Mouse (Mus musculus) neural tube, embryonic 14.5 days (tissue): ENCODE measurements around the gene Fam173a. TPM values are rescaled to one million over a fixed set of nuclear protein-coding genes. Genes with fewer than 3 reads are reported as not detected.
A peak's percentile ranks its signal among the peaks of the same experiment; 100 is the strongest.
"Not testable (repeated sequence)": the region's sequence is repeated elsewhere in the genome, so short reads cannot be mapped to it uniquely, and the experiment has no call there.

Experiments
- ATAC-seq: fragments of 200-750 bp; cut with Nextera tagmentation; 2 replicates; pipeline ENCODE4 v1.8.0; 2017; ENCODE audit warnings: low read depth, mild to moderate bottlenecking, moderate TSS enrichment, moderate library complexity
- H3K27ac ChIP-seq: fragments of 300-500 bp; sonication (generic); 2 replicates; pipeline ENCODE4 v1.5.1; 2014; ENCODE audit warnings: low read depth, mild to moderate bottlenecking, control low read depth, low read length, moderate library complexity, mixed read lengths
- H3K27me3 ChIP-seq: fragments of 300-500 bp; sonication (generic); 2 replicates; pipeline ENCODE4 v1.6.1; 2014; ENCODE audit warnings: low read length; ENCODE audit not compliant: control insufficient read depth, insufficient read depth
- H3K36me3 ChIP-seq: fragments of 300-500 bp; sonication (generic); 2 replicates; pipeline ENCODE4 v1.6.1; 2014; ENCODE audit warnings: low read length, mixed read lengths; ENCODE audit not compliant: control insufficient read depth, insufficient read depth
- H3K4me1 ChIP-seq: fragments of 300-500 bp; sonication (generic); 2 replicates; pipeline ENCODE4 v1.6.1; 2014; ENCODE audit warnings: low read length; ENCODE audit not compliant: control insufficient read depth, insufficient read depth
- H3K4me2 ChIP-seq: fragments of 300-500 bp; sonication (generic); 2 replicates; pipeline ENCODE4 v1.6.1; 2014; ENCODE audit warnings: mild to moderate bottlenecking, low read depth, low read length, control low read depth
- H3K4me3 ChIP-seq: fragments of 300-500 bp; sonication (generic); 2 replicates; pipeline ENCODE4 v1.5.1; 2014; ENCODE audit warnings: low read depth, low read length, control low read depth, mixed read lengths
- H3K9ac ChIP-seq: fragments of 300-500 bp; sonication (generic); replicated peaks from 2 replicates; pipeline ENCODE4 v1.6.1; 2014; ENCODE audit warnings: low read depth, mild to moderate bottlenecking, control low read depth, low read length, mixed read lengths
- H3K9me3 ChIP-seq: fragments of 300-500 bp; sonication (generic); 2 replicates; pipeline ENCODE4 v1.6.1; 2016; ENCODE audit warnings: low read length; ENCODE audit not compliant: control insufficient read depth
- WGBS: fragments of 180-500 bp; shearing (Covaris S2); extraction: QIAGEN DNeasy Blood & Tissue Kit; methylation state at CpG from one replicate; pipeline ENCODE4 v1.1.7; 2014; 5-methylcytosine and 5-hydroxymethylcytosine counted together
- polyA plus RNA-seq: library from polyadenylated mRNA; unstranded; fragments of >200 nt; fragmentation: Nextera tagmentation; extraction: Ambion mirVana; gene quantifications from 2 replicates; pipeline ENCODE4 v1.2.1, GENCODE M21; 2014

The Fam173a gene
- polyA plus RNA-seq, 1 experiment from 2014 or later, result 88.4 TPM

DNA sequence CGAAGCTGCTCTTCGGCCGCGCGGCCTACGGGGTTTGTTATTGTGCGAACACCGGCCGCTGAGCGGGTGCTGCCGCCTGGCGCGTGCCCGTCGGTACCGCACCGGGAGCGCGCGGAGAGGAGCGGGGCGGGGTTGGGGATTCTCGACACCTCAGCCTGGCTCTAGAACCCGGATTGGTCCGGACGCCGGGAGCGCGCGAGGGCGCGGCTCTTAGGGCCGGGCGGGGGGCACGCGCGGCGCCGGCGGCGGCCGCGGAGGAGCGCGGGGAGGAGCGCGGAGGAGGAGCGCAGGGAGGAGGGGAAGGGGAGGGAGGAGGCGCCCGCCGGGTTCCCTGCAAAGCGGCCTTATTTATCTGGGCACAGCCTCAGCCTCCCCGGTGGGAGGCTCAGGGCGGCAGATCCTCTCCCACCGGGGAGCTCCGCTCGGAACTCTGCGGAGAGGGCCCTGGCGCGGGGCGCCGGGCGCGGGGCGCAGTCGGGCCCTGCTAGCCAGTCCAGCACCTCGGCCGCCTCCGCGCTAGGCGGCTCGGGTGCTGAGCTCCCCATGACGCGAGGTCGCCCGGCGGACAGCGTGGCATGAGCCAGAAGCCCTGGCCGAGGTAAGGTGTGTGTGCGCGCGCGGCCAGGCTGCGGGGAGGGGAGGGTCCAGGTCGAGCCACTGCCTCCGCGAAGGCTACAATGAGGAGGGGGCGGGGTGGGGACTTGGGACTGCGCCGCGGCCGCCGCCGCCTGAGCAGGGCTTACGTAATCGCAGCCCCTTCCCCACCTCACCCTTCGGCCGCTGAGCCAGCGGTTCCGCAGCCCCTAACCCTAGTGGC is 16.3 kb upstream of the Fam173a start, which contains the start of gene Fbxl16:
Gene Fbxl16 (plus strand): TSS at position 297 of the 817 bp plus-strand sequence.
- H3K9me3 ChIP-seq, result no peaks in the 10 kb centered on the region
- peak within 1 kb of the TSS; percentile 99 for H3K4me2 ChIP-seq
- H3K4me3 ChIP-seq, result peak within 1 kb of the TSS; percentile 90
- ATAC-seq, result peak; percentile 89
- peak within 1 kb of the TSS; percentile 97 for H3K27ac ChIP-seq
- peak within 1 kb of the TSS; percentile 94 for H3K9ac ChIP-seq
- under 1% methylated on average over 67 of the region's 100 CpGs for WGBS
- no peaks in the 10 kb centered on the region for H3K36me3 ChIP-seq
- H3K27me3 ChIP-seq, result no peaks in the 10 kb centered on the region
- H3K4me1 ChIP-seq, result peaks cover 24% of the 10 kb centered on the region

DNA sequence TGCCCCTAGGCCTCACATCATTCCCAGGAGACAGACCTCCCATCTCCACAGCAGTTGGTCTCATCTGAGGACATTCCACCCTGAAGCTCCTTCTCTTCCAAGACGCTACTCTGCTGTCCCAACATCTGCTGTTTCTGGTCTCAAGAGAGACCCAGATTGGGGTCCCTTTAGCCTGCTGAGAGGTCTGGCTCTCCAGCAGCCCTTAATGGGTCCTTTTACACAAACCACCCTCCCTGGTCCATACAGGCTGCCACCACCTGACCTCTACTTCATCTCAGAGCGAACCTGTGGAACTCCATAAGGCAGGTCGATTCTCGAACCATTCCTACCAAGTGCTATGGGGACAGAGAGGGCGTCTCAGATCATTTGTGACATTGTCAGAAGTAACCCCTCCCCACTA is 15.3 kb upstream of the Fam173a start:
- H3K27ac ChIP-seq, result peak overlapping the region; percentile 97
- peak overlapping the region; percentile 99 for H3K4me2 ChIP-seq
- 38% methylated on average over 5 of the region's 5 CpGs for WGBS
- peak overlapping the region; percentile 94 for H3K9ac ChIP-seq
- H3K27me3 ChIP-seq, result no peaks in the 10 kb centered on the region
- no peaks in the 10 kb centered on the region for H3K9me3 ChIP-seq
- peaks cover 26% of the 10 kb centered on the region for H3K4me1 ChIP-seq
- no peak for ATAC-seq
- no peaks in the 10 kb centered on the region for H3K36me3 ChIP-seq
- H3K4me3 ChIP-seq, result peak overlapping the region; percentile 90; the same call in 1 of the 2 replicates

DNA sequence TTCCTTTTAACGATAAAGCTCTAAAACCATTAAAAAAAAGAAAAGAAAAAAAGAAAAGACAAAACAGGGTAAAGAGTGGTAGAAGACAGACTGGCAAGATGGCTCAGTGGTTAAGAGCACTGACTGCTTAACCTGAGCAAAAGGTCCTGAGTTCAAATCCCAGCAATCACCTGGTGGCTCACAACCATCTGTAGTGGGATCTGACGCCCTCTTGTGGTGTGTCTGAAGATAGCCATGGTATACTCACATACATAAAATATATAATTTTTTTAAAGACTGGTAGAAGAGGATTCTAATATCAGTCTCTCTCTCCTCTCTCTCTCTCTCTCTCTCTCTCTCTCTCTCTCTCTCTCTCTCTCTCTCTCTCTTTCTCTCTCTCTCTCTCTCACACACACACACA is 14.8 kb upstream of the Fam173a start:
- peaks cover 25% of the 10 kb centered on the region for H3K4me1 ChIP-seq
- not testable (repeated sequence) for H3K27me3 ChIP-seq, H3K4me3 ChIP-seq, ATAC-seq, H3K9ac ChIP-seq, H3K4me2 ChIP-seq, H3K27ac ChIP-seq, H3K36me3 ChIP-seq, H3K9me3 ChIP-seq
- 55% methylated on average over 2 of the region's 2 CpGs for WGBS

DNA sequence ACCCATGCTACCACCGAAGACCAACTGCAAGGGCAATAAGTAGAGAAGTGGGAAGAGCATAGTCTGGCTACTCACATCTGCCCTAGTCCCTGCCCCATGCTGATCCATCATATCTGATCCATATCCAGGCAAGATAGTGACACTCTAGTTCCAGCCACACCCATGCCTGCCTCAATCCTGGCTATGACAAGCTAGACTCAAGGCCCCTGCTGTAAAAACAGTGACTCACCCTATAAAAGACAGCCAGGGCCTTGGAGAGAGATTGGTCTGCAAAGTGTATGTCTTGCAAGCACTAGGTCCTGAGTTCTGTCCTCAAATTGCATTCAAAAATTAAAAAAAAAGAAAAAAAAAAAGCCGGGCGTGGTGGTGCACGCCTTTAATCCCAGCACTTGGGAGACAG is 13.8 kb upstream of the Fam173a start:
- 76% methylated on average over 4 of the region's 4 CpGs for WGBS
- H3K4me1 ChIP-seq, result peaks cover 28% of the 10 kb centered on the region
- no peak for ATAC-seq
- H3K9ac ChIP-seq, result no peak overlapping the region
- no peaks in the 10 kb centered on the region for H3K27me3 ChIP-seq
- H3K4me3 ChIP-seq, result no peak overlapping the region
- H3K27ac ChIP-seq, result no peak overlapping the region
- no peaks in the 10 kb centered on the region for H3K9me3 ChIP-seq
- H3K36me3 ChIP-seq, result no peaks in the 10 kb centered on the region
- no peak overlapping the region for H3K4me2 ChIP-seq

DNA sequence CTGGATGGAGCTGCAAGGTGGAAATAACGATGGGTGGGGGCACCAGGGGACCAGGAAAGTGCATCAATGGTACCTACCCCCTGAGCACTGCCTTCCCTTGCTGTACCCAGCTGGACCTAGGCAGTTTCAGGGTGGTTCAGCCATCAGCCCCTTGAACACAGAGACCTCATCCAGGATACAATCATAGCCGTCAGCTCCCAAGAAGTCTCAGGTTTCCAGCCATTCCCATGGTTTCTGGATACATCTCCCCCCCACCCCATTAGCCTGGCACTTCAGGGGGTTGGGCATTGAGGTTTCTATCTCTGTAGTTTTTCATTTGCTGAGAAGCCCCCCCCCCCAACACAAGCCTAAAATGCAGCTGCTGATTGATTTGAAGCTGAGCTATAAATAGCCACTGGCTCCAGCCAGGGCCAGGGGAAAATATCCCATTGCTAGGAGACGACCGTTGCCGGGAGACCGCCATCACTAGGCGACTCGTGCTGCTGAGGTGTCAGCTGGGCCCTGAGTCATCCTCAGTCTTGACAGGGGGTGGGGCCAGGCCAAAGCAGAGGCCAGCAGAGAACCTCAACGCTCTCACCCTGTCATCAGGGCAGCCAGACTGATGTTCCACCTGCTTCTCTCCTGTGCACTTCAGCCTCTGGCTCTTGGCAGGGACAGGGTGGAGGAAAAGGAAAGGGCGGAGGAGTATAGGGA is 10.3 kb upstream of the Fam173a start:
- peak; percentile 89 for ATAC-seq
- H3K4me1 ChIP-seq, result peaks cover 13% of the 10 kb centered on the region

DNA sequence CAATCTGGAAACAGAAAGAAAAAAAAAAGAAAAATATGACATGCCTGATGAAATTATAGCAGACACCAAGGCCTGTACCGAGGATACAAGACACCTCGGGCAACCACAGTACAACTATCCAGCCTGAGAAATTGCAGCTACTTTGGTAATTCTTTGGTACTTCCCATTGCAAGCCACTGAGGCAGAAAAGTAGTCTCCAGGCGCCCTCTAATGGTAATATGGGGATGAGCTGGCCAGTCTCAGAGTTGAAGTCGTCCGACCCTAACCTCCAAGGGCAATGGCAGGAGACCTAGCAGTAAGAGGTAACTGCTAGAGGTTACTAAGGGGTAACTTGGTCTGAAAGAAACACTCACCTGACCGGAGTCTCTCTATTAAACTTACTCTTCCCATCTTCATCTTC is 8.3 kb upstream of the Fam173a start:
- Histone ChIP-seq H3K9me3 (no peaks in the 10 kb centered on the region), H3K4me1 (peaks cover 22% of the 10 kb centered on the region), H3K27ac (no peak overlapping the region), H3K4me2 (no peak overlapping the region), H3K27me3 (no peaks in the 10 kb centered on the region), H3K4me3 (no peak overlapping the region), H3K9ac (no peak overlapping the region), H3K36me3 (no peaks in the 10 kb centered on the region)
- no peak for ATAC-seq
- WGBS, result 8% methylated on average over 6 of the region's 6 CpGs

More for the DNA sequence above, 10.3 kb upstream of the Fam173a start:
- Histone ChIP-seq H3K9me3 (no peaks in the 10 kb centered on the region), H3K27ac (peak overlapping the region; percentile 73), H3K9ac (peak overlapping the region; percentile 1; the same call in 1 of the 2 replicates), H3K4me2 (peak overlapping the region; percentile 19; the same call in 1 of the 2 replicates), H3K4me3 (no peak overlapping the region), H3K27me3 (no peaks in the 10 kb centered on the region), H3K36me3 (no peaks in the 10 kb centered on the region)
- WGBS, result 9% methylated on average over 10 of the region's 10 CpGs

DNA sequence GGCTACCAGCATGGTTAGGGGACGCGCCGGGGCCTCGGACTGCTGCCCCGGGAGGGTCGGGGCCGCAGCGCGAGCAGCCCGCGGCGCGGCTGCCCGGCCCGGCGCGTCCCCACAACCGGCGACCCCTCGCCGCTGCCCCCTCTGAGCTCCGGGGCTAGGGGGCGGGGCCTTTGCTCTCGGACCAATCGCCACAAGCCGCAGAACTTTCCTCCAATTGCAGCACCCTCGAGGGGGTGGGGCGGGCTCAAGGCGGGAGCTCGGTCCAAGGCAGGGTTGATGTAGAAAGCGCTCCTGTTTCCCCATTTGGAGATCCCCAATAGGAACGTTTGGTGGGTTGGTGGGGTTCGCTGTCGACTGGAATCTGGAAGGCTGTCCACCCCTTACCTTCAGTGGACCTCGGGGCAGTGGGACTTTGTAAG is 4.3 kb upstream of the Fam173a start, which contains the start of gene Metrn:
Gene Metrn (minus strand): TSS at position 186 of the 419 bp plus-strand sequence.
- Histone ChIP-seq H3K4me2 (peak within 1 kb of the TSS; percentile 69), H3K9ac (peak within 1 kb of the TSS; percentile 44), H3K4me1 (peaks cover 22% of the 10 kb centered on the region), H3K4me3 (peak within 1 kb of the TSS; percentile 49), H3K27me3 (no peaks in the 10 kb centered on the region), H3K36me3 (no peaks in the 10 kb centered on the region), H3K9me3 (no peaks in the 10 kb centered on the region), H3K27ac (peak within 1 kb of the TSS; percentile 50)
- WGBS, result 0% methylated on average over 33 of the region's 35 CpGs
- peak; percentile 75; the same call in 1 of the 2 replicates for ATAC-seq

DNA sequence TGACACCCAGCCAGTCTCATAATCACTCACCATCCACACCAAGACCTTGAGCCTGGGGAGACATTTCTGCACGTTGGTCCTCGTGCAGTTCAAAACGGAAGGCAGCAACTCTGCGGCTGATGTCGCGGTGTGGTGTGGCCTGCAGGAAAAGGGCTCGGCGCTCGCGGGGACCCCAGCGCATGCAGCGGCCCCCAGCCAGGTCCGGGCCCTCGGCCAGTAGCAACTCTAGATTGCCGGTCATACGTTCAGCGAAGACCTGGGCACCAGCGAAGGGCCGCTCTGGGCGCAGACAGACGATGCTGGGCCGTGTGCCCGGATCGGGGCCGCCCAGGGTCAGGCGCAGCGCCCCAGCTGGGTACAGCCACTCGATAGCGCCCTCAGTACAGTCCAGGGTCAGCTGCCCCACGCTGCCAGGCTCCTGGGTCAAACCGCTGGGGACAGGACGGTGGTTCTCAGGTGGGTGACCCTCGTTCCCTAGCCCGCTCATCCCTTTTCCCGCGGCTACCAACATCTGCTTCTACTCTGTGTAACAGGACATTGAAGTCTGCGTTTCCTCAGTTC is 3.6 kb upstream of the Fam173a start:
- H3K4me1 ChIP-seq, result peaks cover 26% of the 10 kb centered on the region
- WGBS, result under 1% methylated on average over 37 of the region's 37 CpGs
- H3K27ac ChIP-seq, result peak overlapping the region; percentile 50
- H3K9ac ChIP-seq, result peak overlapping the region; percentile 44
- peak overlapping the region; percentile 69 for H3K4me2 ChIP-seq
- no peaks in the 10 kb centered on the region for H3K36me3 ChIP-seq
- no peaks in the 10 kb centered on the region for H3K27me3 ChIP-seq
- peak overlapping the region; percentile 49 for H3K4me3 ChIP-seq
- ATAC-seq, result no peak
- no peaks in the 10 kb centered on the region for H3K9me3 ChIP-seq
